Mouse (Mus musculus) liver, adult 2 months (tissue): ENCODE measurements around the gene Rpl9-ps1. TPM values are rescaled to one million over a fixed set of nuclear protein-coding genes. Genes with fewer than 3 reads are reported as not detected.

Experiments used
- DNase-seq: peaks from one replicate; pipeline ENCODE4 v3.0.0-alpha.2; 2011; ENCODE audit warnings: low read depth, low spot score; ENCODE audit errors: extremely low read depth
- H3K27ac ChIP-seq: fragments of 200-500 bp; replicated peaks from 2 replicates; pipeline ENCODE4 v1.5.1; 2012; ENCODE audit warnings: low read depth, mild to moderate bottlenecking, control low read depth, inconsistent platforms, low read length; ENCODE audit not compliant: insufficient read depth
- H3K27me3 ChIP-seq: fragments of 200-500 bp; 2 replicates; pipeline ENCODE4 v1.6.1; 2012; ENCODE audit warnings: mild to moderate bottlenecking, moderate library complexity, low read length, inconsistent platforms; ENCODE audit not compliant: control insufficient read depth, insufficient read depth
- H3K36me3 ChIP-seq: fragments of 200-500 bp; 2 replicates; pipeline ENCODE4 v1.6.1; 2012; ENCODE audit warnings: low read length, inconsistent platforms; ENCODE audit not compliant: control insufficient read depth, insufficient read depth
- H3K4me1 ChIP-seq: fragments of 200-500 bp; 2 replicates; pipeline ENCODE4 v1.6.1; 2011; ENCODE audit warnings: low read length; ENCODE audit not compliant: control insufficient read depth, insufficient read depth
- H3K4me3 ChIP-seq: fragments of 200-500 bp; 2 replicates; pipeline ENCODE4 v1.5.1; 2011; ENCODE audit warnings: low read depth, mild to moderate bottlenecking, control low read depth, low read length, moderate library complexity; ENCODE audit not compliant: insufficient read depth
- H3K79me2 ChIP-seq: fragments of 200-500 bp; 2 replicates; pipeline ENCODE4 v1.6.1; 2012; ENCODE audit warnings: inconsistent platforms, mild to moderate bottlenecking, low read length, moderate library complexity; ENCODE audit not compliant: control insufficient read depth, insufficient read depth
- H3K9ac ChIP-seq: fragments of 200-500 bp; 2 replicates; pipeline ENCODE4 v1.6.1; 2012; ENCODE audit warnings: low read depth, mild to moderate bottlenecking, control low read depth, inconsistent platforms, low read length
- CTCF ChIP-seq: fragments of 200-500 bp; IDR thresholded peaks from 2 replicates; pipeline ENCODE4 v1.5.1; 2011; ENCODE audit warnings: low read depth, low read length, control low read depth
- POLR2A ChIP-seq: fragments of 200-500 bp; IDR thresholded peaks from 2 replicates; pipeline ENCODE4 v1.6.1; 2011; ENCODE audit warnings: low read length, control low read depth; ENCODE audit not compliant: insufficient read depth; ENCODE audit errors: extremely low read depth
- WGBS: fragments of 180-500 bp; shearing (Covaris S2); methylation state at CpG from one replicate; pipeline ENCODE4 v1.1.7; 2018; 5-methylcytosine and 5-hydroxymethylcytosine counted together
- polyA plus RNA-seq: library from polyadenylated mRNA; depleted of rRNA; stranded (reverse); fragments of >200 nt; gene quantifications from 2 replicates; pipeline ENCODE4 v1.2.3, GENCODE M21; 2012
- total RNA-seq: library from RNA; depleted of rRNA; stranded (reverse); fragments of >200 nt; gene quantifications from 2 replicates; pipeline ENCODE4 v1.2.3, GENCODE M21; 2014

Gene Rpl9-ps1
- total and polyA plus RNA-seq, 2 experiments = not detected

GRCm38 (mm10) chr11:83623586-83623985, 21.8 kb downstream of the Rpl9-ps1 start:
- Histone ChIP-seq H3K4me3 (no peak overlapping the region), H3K27me3 (no peaks in the 10 kb centered on the region)
- 81% methylated on average over 3 of the region's 3 CpGs for WGBS

GRCm38 (mm10) chr11:83619037-83619436, 26.4 kb downstream of the Rpl9-ps1 start:
- no peak overlapping the region for H3K4me3 ChIP-seq
- no peak overlapping the region for H3K27ac ChIP-seq
- 90% methylated on average over 1 of the region's 1 CpGs for WGBS
- H3K9ac ChIP-seq = no peak overlapping the region
- H3K27me3 ChIP-seq = no peaks in the 10 kb centered on the region
- no peaks in the 10 kb centered on the region for H3K79me2 ChIP-seq
- no peaks in the 10 kb centered on the region; the same call in 1 of the 2 replicates for H3K4me1 ChIP-seq
- TF ChIP-seq POLR2A (no peak), CTCF (no peak)
- H3K36me3 ChIP-seq = no peaks in the 10 kb centered on the region
- no peak for DNase-seq

More at GRCm38 (mm10) chr11:83623586-83623985, 21.8 kb downstream of the Rpl9-ps1 start:
- H3K9ac ChIP-seq = no peak overlapping the region
- H3K4me1 ChIP-seq = no peaks in the 10 kb centered on the region
- H3K36me3 ChIP-seq = no peaks in the 10 kb centered on the region
- H3K27ac ChIP-seq = no peak overlapping the region
- DNase-seq = no peak
- no peaks in the 10 kb centered on the region for H3K79me2 ChIP-seq
- TF ChIP-seq CTCF (no peak), POLR2A (no peak)

GRCm38 (mm10) chr11:83618238-83618637, 27.2 kb downstream of the Rpl9-ps1 start:
- DNase-seq = no peak
- 68% methylated on average over 5 of the region's 5 CpGs for WGBS
- no peaks in the 10 kb centered on the region for H3K27me3 ChIP-seq

GRCm38 (mm10) chr11:83616586-83616985, 28.8 kb downstream of the Rpl9-ps1 start:
- no peak overlapping the region for H3K9ac ChIP-seq
- H3K27ac ChIP-seq = no peak overlapping the region
- no peaks in the 10 kb centered on the region; the same call in 1 of the 2 replicates for H3K4me1 ChIP-seq
- WGBS = 92% methylated on average over 1 of the region's 1 CpGs
- H3K36me3 ChIP-seq = no peaks in the 10 kb centered on the region
- DNase-seq = no peak
- no peak overlapping the region for H3K4me3 ChIP-seq
- TF ChIP-seq CTCF (no peak), POLR2A (no peak)
- H3K27me3 ChIP-seq = no peaks in the 10 kb centered on the region
- H3K79me2 ChIP-seq = no peaks in the 10 kb centered on the region

More at GRCm38 (mm10) chr11:83618238-83618637, 27.2 kb downstream of the Rpl9-ps1 start:
- H3K36me3 ChIP-seq = no peaks in the 10 kb centered on the region
- no peaks in the 10 kb centered on the region for H3K79me2 ChIP-seq
- H3K4me3 ChIP-seq = no peak overlapping the region
- no peak overlapping the region for H3K27ac ChIP-seq
- H3K4me1 ChIP-seq = no peaks in the 10 kb centered on the region; the same call in 1 of the 2 replicates
- TF ChIP-seq POLR2A (no peak), CTCF (no peak)
- no peak overlapping the region for H3K9ac ChIP-seq

GRCm38 (mm10) chr11:83610900-83611299, 34.5 kb downstream of the Rpl9-ps1 start:
- Histone ChIP-seq H3K79me2 (no peaks in the 10 kb centered on the region), H3K36me3 (no peaks in the 10 kb centered on the region), H3K9ac (no peak overlapping the region), H3K4me1 (no peaks in the 10 kb centered on the region), H3K27me3 (no peaks in the 10 kb centered on the region), H3K4me3 (no peak overlapping the region), H3K27ac (no peak overlapping the region)
- no peak for DNase-seq
- TF ChIP-seq POLR2A (no peak), CTCF (no peak)
- 72% methylated on average over 2 of the region's 2 CpGs for WGBS

- Histone ChIP-seq H3K27ac (no peak overlapping the region), H3K79me2 (no peaks in the 10 kb centered on the region), H3K9ac (no peak overlapping the region), H3K27me3 (no peaks in the 10 kb centered on the region), H3K36me3 (no peaks in the 10 kb centered on the region), H3K4me1 (no peaks in the 10 kb centered on the region), H3K4me3 (no peak overlapping the region)
- 64% methylated on average over 1 of the region's 1 CpGs for WGBS
- no peak for DNase-seq
- TF ChIP-seq CTCF = no peak
Measured at GRCm38 (mm10) chr11:83606396-83606795, 39.0 kb downstream of the Rpl9-ps1 start.
